Mouse (Mus musculus) cortical plate, adult 2 months (tissue): ENCODE results near the gene Marveld1.

ENCODE experiments used
- CTCF ChIP-seq: fragments of 200-500 bp; IDR thresholded peaks from 2 replicates; pipeline ENCODE4 v1.5.1; 2011; ENCODE audit warnings: mild to moderate bottlenecking, control low read depth, low read length; ENCODE audit not compliant: insufficient read depth; ENCODE audit errors: extremely low read depth
- POLR2A ChIP-seq: fragments of 200-500 bp; IDR thresholded peaks from 2 replicates; pipeline ENCODE4 v1.6.1; 2011; ENCODE audit warnings: mild to moderate bottlenecking, low read length, control low read depth; ENCODE audit not compliant: insufficient read depth; ENCODE audit errors: extremely low read depth

GRCm38 (mm10) chr19:42126219-42126605 lies 21.0 kb upstream of the Marveld1 start:
- TF ChIP-seq CTCF (no peak), POLR2A (no peak)
